Mouse (Mus musculus): ENCODE results near the gene Extl1. TPM values are rescaled to one million over a fixed set of nuclear protein-coding genes. Genes with fewer than 3 reads are reported as not detected.
"Not testable (repeated sequence)": the region's sequence is repeated elsewhere in the genome, so short reads cannot be mapped to it uniquely, and the experiment has no call there.

Extl1 gene
- polyA plus RNA-seq, 2 experiments: 0.11 to 0.16 TPM

GRCm38 (mm10) chr4:134344620-134345019 is 39.0 kb downstream of the Extl1 start:
- WGBS (ENCODE audit: insufficient replicate concordance): 32% methylated on average over 3 of the region's 3 CpGs
- H3K27me3 ChIP-seq (ENCODE audit: control insufficient read depth, insufficient read depth, low read length): peaks cover 35% of the 10 kb centered on the region
- ATAC-seq (ENCODE audit: insufficient read depth) (no peak), DNase-seq (ENCODE audit: low read depth in 3 of 3, low spot score in 3 of 3) (no peak)
- H3K27ac ChIP-seq: no peak overlapping the region
- TF ChIP-seq EP300 (IDR thresholded peaks at IDR 0.05; ENCODE audit: low read depth): no peak
- no peak for TF ChIP-seq CTCF (IDR thresholded peaks at IDR 0.05; ENCODE audit: low read depth)
- no peak overlapping the region for H3K4me3 ChIP-seq (ENCODE audit: insufficient read depth in 1 of 2, low read depth in 2 of 2, low read length in 2 of 2)
- no peaks in the 10 kb centered on the region for H3K9me3 ChIP-seq (ENCODE audit: control insufficient read depth, low read length)
- H3K4me2 ChIP-seq (ENCODE audit: low read depth): no peak overlapping the region
- H3K36me3 ChIP-seq (replicated peaks; ENCODE audit: control insufficient read depth, insufficient read depth, low read depth): no peaks in the 10 kb centered on the region
- H3K4me1 ChIP-seq (replicated peaks; ENCODE audit: control insufficient read depth in 2 of 2, insufficient read depth in 2 of 2, low read length in 1 of 2): no peaks in the 10 kb centered on the region
- H3K9ac ChIP-seq (replicated peaks): no peak overlapping the region

- no peak within 1 kb of the TSS for H3K9ac ChIP-seq (replicated peaks)
- H3K4me1 ChIP-seq (replicated peaks; ENCODE audit: control insufficient read depth in 2 of 2, insufficient read depth in 2 of 2, low read length in 1 of 2): no peaks in the 10 kb centered on the region
- H3K9me3 ChIP-seq (ENCODE audit: control insufficient read depth, low read length): no peaks in the 10 kb centered on the region
- H3K4me2 ChIP-seq (ENCODE audit: low read depth): no peak within 1 kb of the TSS; the same call in none of the 2 replicates
- H3K27ac ChIP-seq: no peak within 1 kb of the TSS
- TF ChIP-seq EP300 (IDR thresholded peaks at IDR 0.05; ENCODE audit: low read depth) (no peak), CTCF (IDR thresholded peaks at IDR 0.05; ENCODE audit: low read depth) (no peak)
- no peak for DNase-seq (ENCODE audit: low read depth in 3 of 3, low spot score in 3 of 3)
- no peak for ATAC-seq (ENCODE audit: insufficient read depth)
- H3K4me3 ChIP-seq (ENCODE audit: insufficient read depth in 1 of 2, low read depth in 2 of 2, low read length in 2 of 2): no peak within 1 kb of the TSS
- H3K36me3 ChIP-seq (replicated peaks; ENCODE audit: control insufficient read depth, insufficient read depth, low read depth): no peaks in the 10 kb centered on the region
- WGBS (ENCODE audit: insufficient replicate concordance): 4% methylated on average over 61 of the region's 61 CpGs
- peaks cover 35% of the 10 kb centered on the region for H3K27me3 ChIP-seq (ENCODE audit: control insufficient read depth, insufficient read depth, low read length)
These were observed 40.3 kb downstream of the Extl1 start, which contains the start of gene Slc30a2 for GRCm38 (mm10) chr4:134343071-134344031. Gene Slc30a2, plus strand, starts transcription at chr4:134343181.

- no peaks in the 10 kb centered on the region for H3K36me3 ChIP-seq (replicated peaks; ENCODE audit: control insufficient read depth, insufficient read depth, low read depth)
- TF ChIP-seq EP300 (IDR thresholded peaks at IDR 0.05; ENCODE audit: low read depth) (no peak), CTCF (IDR thresholded peaks at IDR 0.05; ENCODE audit: low read depth) (no peak)
- no peak overlapping the region for H3K27ac ChIP-seq
- H3K27me3 ChIP-seq (ENCODE audit: control insufficient read depth, insufficient read depth, low read length): peaks cover 35% of the 10 kb centered on the region
- DNase-seq (ENCODE audit: low read depth in 3 of 3, low spot score in 3 of 3) (no peak), ATAC-seq (ENCODE audit: insufficient read depth) (no peak)
- no peak overlapping the region for H3K4me3 ChIP-seq (ENCODE audit: insufficient read depth in 1 of 2, low read depth in 2 of 2, low read length in 2 of 2)
- no peaks in the 10 kb centered on the region for H3K4me1 ChIP-seq (replicated peaks; ENCODE audit: control insufficient read depth in 2 of 2, insufficient read depth in 2 of 2, low read length in 1 of 2)
- no peaks in the 10 kb centered on the region for H3K9me3 ChIP-seq (ENCODE audit: control insufficient read depth, low read length)
- no peak overlapping the region for H3K4me2 ChIP-seq (ENCODE audit: low read depth)
- no peak overlapping the region for H3K9ac ChIP-seq (replicated peaks)
- 7% methylated on average over 11 of the region's 11 CpGs for WGBS (ENCODE audit: insufficient replicate concordance)
These were observed 41.4 kb downstream of the Extl1 start for GRCm38 (mm10) chr4:134342213-134342779.

- H3K27me3 ChIP-seq (ENCODE audit: control insufficient read depth, insufficient read depth, low read length): peaks cover 35% of the 10 kb centered on the region
- not testable (repeated sequence) for H3K4me1 ChIP-seq (replicated peaks; ENCODE audit: control insufficient read depth in 2 of 2, insufficient read depth in 2 of 2, low read length in 1 of 2); H3K4me3 ChIP-seq (ENCODE audit: insufficient read depth in 1 of 2, low read depth in 2 of 2, low read length in 2 of 2); H3K27ac ChIP-seq; DNase-seq (ENCODE audit: low read depth in 3 of 3, low spot score in 3 of 3); H3K4me2 ChIP-seq (ENCODE audit: low read depth); H3K36me3 ChIP-seq (replicated peaks; ENCODE audit: control insufficient read depth, insufficient read depth, low read depth); H3K9ac ChIP-seq (replicated peaks); H3K9me3 ChIP-seq (ENCODE audit: control insufficient read depth, low read length); ATAC-seq (ENCODE audit: insufficient read depth)
- 60% methylated on average over 6 of the region's 6 CpGs for WGBS (ENCODE audit: insufficient replicate concordance)
These were observed 42.4 kb downstream of the Extl1 start for GRCm38 (mm10) chr4:134341231-134341630.

- H3K4me2 ChIP-seq (ENCODE audit: low read depth): no peak overlapping the region
These were observed 53.4 kb downstream of the Extl1 start for GRCm38 (mm10) chr4:134330281-134330680.

More at GRCm38 (mm10) chr4:134330281-134330680, 53.4 kb downstream of the Extl1 start:
- no peaks in the 10 kb centered on the region for H3K27me3 ChIP-seq (ENCODE audit: control insufficient read depth, insufficient read depth, low read length)
- no peaks in the 10 kb centered on the region for H3K36me3 ChIP-seq (replicated peaks; ENCODE audit: control insufficient read depth, insufficient read depth, low read depth)
- ATAC-seq (ENCODE audit: insufficient read depth): no peak
- TF ChIP-seq EP300 (IDR thresholded peaks at IDR 0.05; ENCODE audit: low read depth): no peak
- no peak for TF ChIP-seq CTCF (IDR thresholded peaks at IDR 0.05; ENCODE audit: low read depth)
- no peaks in the 10 kb centered on the region for H3K9me3 ChIP-seq (ENCODE audit: control insufficient read depth, low read length)
- no peak for DNase-seq (ENCODE audit: low read depth in 3 of 3, low spot score in 3 of 3)
- H3K27ac ChIP-seq: no peak overlapping the region
- H3K4me3 ChIP-seq (ENCODE audit: insufficient read depth in 1 of 2, low read depth in 2 of 2, low read length in 2 of 2): no peak overlapping the region
- H3K4me1 ChIP-seq (replicated peaks; ENCODE audit: control insufficient read depth in 2 of 2, insufficient read depth in 2 of 2, low read length in 1 of 2): no peaks in the 10 kb centered on the region
- 52% methylated on average over 5 of the region's 5 CpGs for WGBS (ENCODE audit: insufficient replicate concordance)
- H3K9ac ChIP-seq (replicated peaks): no peak overlapping the region
